Mouse (Mus musculus): Measurements from ENCODE around the gene Clk3. TPM values are rescaled to one million over a fixed set of nuclear protein-coding genes. Genes with fewer than 3 reads are reported as not detected.
A peak's percentile ranks its signal among the peaks of the same experiment; 100 is the strongest.

Clk3 gene
- total RNA-seq, 1 experiment = 38.3 TPM

GRCm38 (mm10) chr9:57810691-57811090, 45.0 kb upstream of the Clk3 start:
- no peak overlapping the region for H3K27ac ChIP-seq (ENCODE audit: insufficient read depth, low read depth, low read length, poor library complexity, severe bottlenecking)
- H3K36me3 ChIP-seq (ENCODE audit: control insufficient read depth, insufficient read depth, low read length, poor library complexity, severe bottlenecking) = peaks cover 7% of the 10 kb centered on the region; the same call in 1 of the 2 replicates
- H3K4me1 ChIP-seq (ENCODE audit: control insufficient read depth in 2 of 2, insufficient read depth in 2 of 2, low read length in 2 of 2, poor library complexity in 1 of 2) = peaks cover 14 to 41% of the 10 kb centered on the region in 2 experiments; a peak in 3 of 4 replicates
- no peaks in the 10 kb centered on the region for H3K9me3 ChIP-seq (ENCODE audit: control insufficient read depth, insufficient read depth, low read depth, low read length)
- DNase-seq (ENCODE audit: low read depth, low spot score) = no peak
- H3K9ac ChIP-seq (ENCODE audit: insufficient read depth, low read depth, low read length, poor library complexity, severe bottlenecking) = no peak overlapping the region
- TF ChIP-seq ZC3H11A (IDR thresholded peaks at IDR 0.05; ENCODE audit: borderline replicate concordance, low read depth, low read length) = no peak
- no peak for TF ChIP-seq HCFC1 (IDR thresholded peaks at IDR 0.05; ENCODE audit: borderline replicate concordance, insufficient read depth, low read length)
- TF ChIP-seq CHD2 (IDR thresholded peaks at IDR 0.05; ENCODE audit: low read depth, low read length) = no peak
- no peak for TF ChIP-seq MAFK (IDR thresholded peaks at IDR 0.05; ENCODE audit: insufficient read depth, low read depth, low read length)
- no peak for TF ChIP-seq ZNF384 (IDR thresholded peaks at IDR 0.05; ENCODE audit: low read depth, low read length)
- in situ Hi-C loops (cut with MboI; ENCODE audit: low sequenced_read_pairs in 2 of 2, unreplicated experiment in 2 of 2) = no loop called here
- H3K4me3 ChIP-seq (ENCODE audit: insufficient read depth in 1 of 2, low read depth in 1 of 2, low read length in 2 of 2, poor library complexity in 1 of 2, severe bottlenecking in 1 of 2) = no peak overlapping the region

DNA sequence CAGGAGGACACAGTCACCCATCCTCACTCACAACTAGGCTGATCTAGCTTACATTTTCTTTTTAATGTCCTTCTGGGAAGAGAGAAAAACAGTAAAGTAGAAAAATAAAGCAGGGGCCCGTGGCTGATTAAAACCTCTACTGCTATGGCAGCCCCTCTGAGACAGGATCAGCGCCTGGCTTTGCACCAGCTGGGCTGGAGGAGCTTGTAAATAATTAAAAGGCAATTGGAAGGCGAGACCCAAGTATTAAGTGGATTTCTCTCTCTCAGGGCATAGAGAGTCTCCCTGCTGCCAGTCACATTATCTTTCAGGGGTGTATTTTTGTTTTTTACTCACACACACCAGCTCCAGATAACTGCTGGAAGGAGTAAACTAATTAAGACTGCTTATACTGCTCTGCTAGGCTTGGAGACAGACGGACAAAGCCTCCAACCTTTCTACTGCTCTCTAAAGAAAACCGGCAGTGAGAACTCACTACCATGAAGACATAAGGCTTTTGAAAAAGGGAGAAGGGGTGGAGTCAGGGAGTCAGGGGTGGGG, 43.2 kb upstream of the Clk3 start:
- no peaks in the 10 kb centered on the region for H3K9me3 ChIP-seq (ENCODE audit: control insufficient read depth, insufficient read depth, low read depth, low read length)
- H3K36me3 ChIP-seq (ENCODE audit: control insufficient read depth, insufficient read depth, low read length, poor library complexity, severe bottlenecking) = peaks cover 7% of the 10 kb centered on the region; the same call in 1 of the 2 replicates
- no peak overlapping the region for H3K9ac ChIP-seq (ENCODE audit: insufficient read depth, low read depth, low read length, poor library complexity, severe bottlenecking)
- TF ChIP-seq ZC3H11A (IDR thresholded peaks at IDR 0.05; ENCODE audit: borderline replicate concordance, low read depth, low read length) = no peak
- no peak for TF ChIP-seq MAFK (IDR thresholded peaks at IDR 0.05; ENCODE audit: insufficient read depth, low read depth, low read length)
- TF ChIP-seq CHD2 (IDR thresholded peaks at IDR 0.05; ENCODE audit: low read depth, low read length) = no peak
- TF ChIP-seq ZNF384 (IDR thresholded peaks at IDR 0.05; ENCODE audit: low read depth, low read length) = no peak
- TF ChIP-seq HCFC1 (IDR thresholded peaks at IDR 0.05; ENCODE audit: borderline replicate concordance, insufficient read depth, low read length) = no peak
- in situ Hi-C loops (cut with MboI; ENCODE audit: low sequenced_read_pairs in 2 of 2, unreplicated experiment in 2 of 2) = no loop called here
- no peak for DNase-seq (ENCODE audit: low read depth, low spot score)
- H3K4me1 ChIP-seq (ENCODE audit: control insufficient read depth in 2 of 2, insufficient read depth in 2 of 2, low read length in 2 of 2, poor library complexity in 1 of 2) = peaks cover 20 to 39% of the 10 kb centered on the region in 2 experiments
- H3K27ac ChIP-seq (ENCODE audit: insufficient read depth, low read depth, low read length, poor library complexity, severe bottlenecking) = no peak overlapping the region
- no peak overlapping the region for H3K4me3 ChIP-seq (ENCODE audit: insufficient read depth in 1 of 2, low read depth in 1 of 2, low read length in 2 of 2, poor library complexity in 1 of 2, severe bottlenecking in 1 of 2)

GRCm38 (mm10) chr9:57807174-57807651, 41.6 kb upstream of the Clk3 start:
- no peak overlapping the region for H3K4me3 ChIP-seq (ENCODE audit: insufficient read depth in 1 of 2, low read depth in 1 of 2, low read length in 2 of 2, poor library complexity in 1 of 2, severe bottlenecking in 1 of 2)
- no peak overlapping the region; the same call in 1 of the 2 replicates for H3K9ac ChIP-seq (ENCODE audit: insufficient read depth, low read depth, low read length, poor library complexity, severe bottlenecking)
- H3K36me3 ChIP-seq (ENCODE audit: control insufficient read depth, insufficient read depth, low read length, poor library complexity, severe bottlenecking) = peaks cover 9% of the 10 kb centered on the region; the same call in 1 of the 2 replicates
- DNase-seq (ENCODE audit: low read depth, low spot score) = no peak
- in situ Hi-C loops (cut with MboI; ENCODE audit: low sequenced_read_pairs in 2 of 2, unreplicated experiment in 2 of 2) = no loop called here
- TF ChIP-seq ZC3H11A (IDR thresholded peaks at IDR 0.05; ENCODE audit: borderline replicate concordance, low read depth, low read length) (no peak), CHD2 (IDR thresholded peaks at IDR 0.05; ENCODE audit: low read depth, low read length) (no peak), HCFC1 (IDR thresholded peaks at IDR 0.05; ENCODE audit: borderline replicate concordance, insufficient read depth, low read length) (no peak), MAFK (IDR thresholded peaks at IDR 0.05; ENCODE audit: insufficient read depth, low read depth, low read length) (no peak), ZNF384 (IDR thresholded peaks at IDR 0.05; ENCODE audit: low read depth, low read length) (no peak)
- peaks cover 20 to 34% of the 10 kb centered on the region in 2 experiments for H3K4me1 ChIP-seq (ENCODE audit: control insufficient read depth in 2 of 2, insufficient read depth in 2 of 2, low read length in 2 of 2, poor library complexity in 1 of 2)
- no peaks in the 10 kb centered on the region for H3K9me3 ChIP-seq (ENCODE audit: control insufficient read depth, insufficient read depth, low read depth, low read length)
- H3K27ac ChIP-seq (ENCODE audit: insufficient read depth, low read depth, low read length, poor library complexity, severe bottlenecking) = peak overlapping the region; percentile 74

- no peak for DNase-seq (ENCODE audit: low read depth, low spot score)
- Histone ChIP-seq H3K36me3 (ENCODE audit: control insufficient read depth, insufficient read depth, low read length, poor library complexity, severe bottlenecking) (peaks cover 14% of the 10 kb centered on the region; the same call in 1 of the 2 replicates), H3K9ac (ENCODE audit: insufficient read depth, low read depth, low read length, poor library complexity, severe bottlenecking) (no peak overlapping the region), H3K9me3 (ENCODE audit: control insufficient read depth, insufficient read depth, low read depth, low read length) (no peaks in the 10 kb centered on the region), H3K4me3 (ENCODE audit: insufficient read depth in 1 of 2, low read depth in 1 of 2, low read length in 2 of 2, poor library complexity in 1 of 2, severe bottlenecking in 1 of 2) (no peak overlapping the region), H3K27ac (ENCODE audit: insufficient read depth, low read depth, low read length, poor library complexity, severe bottlenecking) (0 out of 2 replicates have a peak overlapping the region, but pooled peaks have one; percentile 1), H3K4me1 (ENCODE audit: control insufficient read depth in 2 of 2, insufficient read depth in 2 of 2, low read length in 2 of 2, poor library complexity in 1 of 2) (peaks cover 18 to 27% of the 10 kb centered on the region in 2 experiments)
- TF ChIP-seq ZNF384 (IDR thresholded peaks at IDR 0.05; ENCODE audit: low read depth, low read length) = no peak
- no peak for TF ChIP-seq CHD2 (IDR thresholded peaks at IDR 0.05; ENCODE audit: low read depth, low read length)
- no peak for TF ChIP-seq MAFK (IDR thresholded peaks at IDR 0.05; ENCODE audit: insufficient read depth, low read depth, low read length)
- TF ChIP-seq HCFC1 (IDR thresholded peaks at IDR 0.05; ENCODE audit: borderline replicate concordance, insufficient read depth, low read length) = no peak
- TF ChIP-seq ZC3H11A (IDR thresholded peaks at IDR 0.05; ENCODE audit: borderline replicate concordance, low read depth, low read length) = no peak
- in situ Hi-C loops (cut with MboI; ENCODE audit: low sequenced_read_pairs in 2 of 2, unreplicated experiment in 2 of 2) = no loop called here
Observed at GRCm38 (mm10) chr9:57806066-57806481, 40.4 kb upstream of the Clk3 start.

All from ES-E14 (cell line).